Mouse (Mus musculus) G1E (cell line): Measurements from ENCODE around the gene Pvr.

Experiments used
- CTCF ChIP-seq: IDR thresholded peaks from 2 replicates; pipeline ENCODE4 v1.5.1; 2012; ENCODE audit warnings: low read depth, low read length, inconsistent platforms, mixed read lengths
- GATA1 ChIP-seq: IDR thresholded peaks from 2 replicates; pipeline ENCODE4 v1.6.1; 2012; ENCODE audit warnings: borderline replicate concordance, low read length, inconsistent platforms, mixed read lengths
- TAL1 ChIP-seq: conservative IDR thresholded peaks from 2 replicates; pipeline ENCODE4 v1.6.1; 2012; ENCODE audit warnings: low read depth, low read length, inconsistent platforms, mixed read lengths

- TF ChIP-seq CTCF = no peak
- TF ChIP-seq GATA1 = no peak
- no peak for TF ChIP-seq TAL1
Measured at GRCm38 (mm10) chr7:19865246-19866036, 55.5 kb downstream of the Pvr start.
